Mouse (Mus musculus) layer of hippocampus, postnatal 14 days (tissue): ENCODE results near the gene Olfr870. TPM values are rescaled to one million over a fixed set of nuclear protein-coding genes. Genes with fewer than 3 reads are reported as not detected.
"Not testable (repeated sequence)": the region's sequence is repeated elsewhere in the genome, so short reads cannot be mapped to it uniquely, and the experiment has no call there.

Experiments used
- DNase-seq, 2 experiments: peaks; one replicate each; pipeline ENCODE4 v3.0.0; 2021 to 2022; ENCODE audit warnings: low spot score in 2 of 2, mixed read lengths in 1 of 2
- long read RNA-seq, 2 experiments: library from polyadenylated mRNA; stranded (forward); transcript quantifications; one replicate each; pipeline ENCODE4 v2.0.0; 2021
- total RNA-seq, 2 experiments: library from RNA; stranded (reverse); gene quantifications; 2 replicates each; pipeline ENCODE4 v1.2.3; 2021

Gene Olfr870
- total RNA-seq = not detected
- long read RNA-seq, experiment 1 = 0 reads
- long read RNA-seq, experiment 2 = 0 reads

DNA sequence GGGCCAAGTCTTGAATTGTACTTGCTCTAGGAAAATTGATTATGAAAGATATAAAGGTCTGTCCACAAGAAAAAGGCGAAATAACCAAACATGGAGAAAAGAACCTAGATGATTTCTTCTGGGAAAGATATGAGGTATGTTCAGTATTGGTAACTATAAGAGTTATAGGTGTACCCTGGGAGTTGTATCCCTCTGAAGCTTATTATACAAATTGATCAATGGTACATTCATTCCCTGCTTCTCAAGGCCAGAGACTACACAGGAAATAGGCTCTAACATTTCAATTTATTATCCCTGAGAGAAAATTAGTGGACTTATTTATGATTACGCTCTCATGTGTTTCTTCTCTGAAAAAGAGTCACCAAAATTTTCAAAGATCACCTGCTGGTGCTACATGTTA lies at the start of gene Olfr870:
Gene Olfr870, minus strand, starts transcription at position 101 of the 400 bp plus-strand sequence.
- DNase-seq = no peak

DNA sequence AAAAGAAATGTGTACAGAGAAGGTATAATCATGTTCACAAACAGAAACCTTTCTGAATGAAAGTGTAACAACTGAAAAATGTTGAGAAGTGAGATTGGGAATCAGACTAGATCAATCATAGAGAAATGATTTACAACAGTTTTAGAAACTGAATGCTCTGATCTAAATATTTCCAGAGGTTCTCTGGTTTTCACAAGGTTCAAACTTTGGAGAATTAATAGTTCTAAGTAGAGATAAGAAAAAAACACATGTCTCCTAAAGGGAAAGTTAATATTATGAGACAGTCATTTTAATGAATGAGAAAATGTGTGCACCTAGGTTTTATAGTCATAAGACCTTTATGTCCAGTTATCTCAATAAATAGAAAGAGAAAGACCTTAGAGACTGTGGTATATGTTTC lies 38.0 kb upstream of the Olfr870 start, which contains the start of gene Olfr871:
Gene Olfr871, plus strand, starts transcription at position 301 of the 400 bp plus-strand sequence.
- no peak for DNase-seq

DNA sequence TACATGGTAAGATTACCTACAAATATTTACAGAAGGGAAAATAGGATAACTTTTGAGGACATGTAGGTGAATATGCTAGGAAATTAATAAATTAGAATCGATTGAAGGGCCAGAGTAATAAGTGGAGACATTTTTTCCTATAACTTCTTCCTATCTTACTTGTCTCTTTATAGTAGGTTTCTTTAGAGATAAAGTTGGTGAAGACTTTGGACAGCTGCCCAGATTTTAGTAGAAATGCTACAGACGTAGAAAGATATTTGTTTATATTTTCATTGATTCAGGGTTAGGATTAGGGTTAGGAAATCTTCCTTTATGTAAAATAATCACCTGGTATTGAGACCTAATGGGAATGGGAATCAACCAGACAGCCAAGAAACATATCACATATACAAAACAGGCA lies 37.6 kb upstream of the Olfr870 start:
- no peak for DNase-seq

DNA sequence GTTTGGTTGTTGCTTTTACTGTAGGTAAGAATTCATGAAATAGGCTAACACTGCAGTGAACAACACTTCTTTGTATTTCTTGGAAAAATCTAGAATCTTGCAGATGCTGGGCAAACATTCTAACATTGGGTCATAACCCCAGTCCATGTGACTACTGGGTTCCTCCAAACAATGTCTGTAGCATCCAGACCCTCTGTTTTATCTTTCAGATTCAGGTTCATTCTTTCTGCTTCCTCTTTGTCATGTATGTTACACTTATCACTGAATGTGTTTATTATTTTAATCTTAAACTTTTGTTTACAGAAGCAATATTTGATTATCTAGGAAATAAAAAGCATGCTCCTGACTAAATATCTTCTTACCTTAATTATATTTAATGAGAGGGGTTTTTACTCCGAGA lies 37.0 kb upstream of the Olfr870 start:
- DNase-seq = no peak

DNA sequence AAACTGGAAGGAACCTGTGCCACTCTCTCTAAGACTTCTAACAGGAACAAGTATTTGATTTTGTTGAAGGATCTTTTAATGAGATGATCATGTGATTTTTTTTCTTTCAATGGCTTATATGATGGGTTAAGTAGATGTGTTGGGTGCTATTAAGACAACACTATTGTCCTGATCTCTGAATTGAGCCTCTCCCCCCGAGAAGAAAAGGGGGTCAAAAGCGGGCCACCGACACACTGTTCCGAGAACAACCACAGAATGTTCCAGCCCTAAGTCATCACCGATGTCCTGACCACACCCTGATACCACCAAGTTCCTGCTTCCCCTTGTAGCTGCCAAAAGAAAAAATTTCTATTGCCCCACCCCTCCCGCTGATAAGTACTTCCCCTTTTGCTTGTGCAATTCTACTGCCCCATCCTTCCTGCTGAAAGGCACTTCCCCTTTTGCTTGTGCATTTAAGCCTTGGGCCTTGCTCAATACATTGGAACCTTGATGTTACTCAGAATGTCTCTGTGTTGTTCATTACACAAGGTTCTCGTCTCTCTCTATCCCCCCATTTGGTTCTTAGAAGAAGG lies 29.6 kb upstream of the Olfr870 start:
- DNase-seq = not testable (repeated sequence)

DNA sequence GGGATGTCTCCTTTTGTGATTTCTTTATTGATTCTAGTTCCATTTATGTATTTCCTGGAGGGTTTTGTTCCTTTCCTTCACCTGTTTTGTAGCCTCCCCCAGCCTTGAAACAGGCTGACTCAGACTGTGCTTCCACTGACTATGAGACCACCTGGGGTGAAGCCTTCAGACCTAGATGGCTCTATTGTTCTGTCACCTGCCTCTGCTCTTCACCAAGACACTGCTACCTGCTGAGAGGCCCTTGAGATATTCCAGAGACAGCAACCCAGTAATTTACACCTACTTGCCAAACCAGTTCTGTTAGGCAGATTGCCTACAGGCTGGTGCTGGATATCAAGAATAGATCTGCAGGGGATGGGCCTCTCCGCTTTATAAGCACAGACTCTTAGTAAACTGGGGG lies 28.3 kb upstream of the Olfr870 start:
- DNase-seq = no peak

DNA sequence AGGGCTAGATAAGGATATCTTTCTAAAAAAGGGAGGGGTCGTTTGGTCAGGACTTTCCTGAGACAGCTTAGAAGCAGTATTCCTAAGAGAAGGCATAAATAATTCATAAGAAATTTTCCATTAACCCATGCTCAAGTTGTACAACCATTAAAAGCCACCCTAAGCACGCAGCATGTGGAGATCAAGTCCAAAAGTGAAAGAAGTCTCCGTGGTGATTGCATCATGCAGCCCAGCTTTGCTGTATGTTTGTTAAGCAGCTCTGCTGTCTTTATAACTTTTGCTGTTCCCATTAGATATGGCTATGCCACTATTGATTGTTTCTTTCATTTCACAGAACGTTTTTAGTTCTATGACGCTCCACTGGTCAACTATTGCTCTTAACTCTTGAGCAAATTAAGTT lies 5.6 kb upstream of the Olfr870 start:
- no peak for DNase-seq

DNA sequence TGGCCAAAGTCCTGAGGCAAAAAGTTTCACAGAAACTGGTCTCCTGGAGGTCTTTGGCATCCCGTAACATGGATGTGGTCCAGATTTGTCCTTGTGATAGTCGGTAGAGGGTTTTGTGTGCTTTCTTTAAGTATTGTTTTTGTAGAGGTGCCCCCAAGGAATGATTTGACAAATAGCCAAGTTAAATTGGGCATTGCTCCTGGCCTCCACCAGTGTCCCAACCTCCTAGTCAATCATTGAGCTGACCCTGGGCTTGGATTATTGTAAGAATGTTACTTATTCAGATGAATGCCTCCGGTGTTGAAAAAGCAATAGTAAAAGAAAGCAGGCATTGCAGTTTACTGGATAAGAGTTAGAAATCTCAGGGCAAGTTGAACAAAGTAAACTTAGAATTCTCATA lies 24.2 kb downstream of the Olfr870 start:
- DNase-seq = no peak

DNA sequence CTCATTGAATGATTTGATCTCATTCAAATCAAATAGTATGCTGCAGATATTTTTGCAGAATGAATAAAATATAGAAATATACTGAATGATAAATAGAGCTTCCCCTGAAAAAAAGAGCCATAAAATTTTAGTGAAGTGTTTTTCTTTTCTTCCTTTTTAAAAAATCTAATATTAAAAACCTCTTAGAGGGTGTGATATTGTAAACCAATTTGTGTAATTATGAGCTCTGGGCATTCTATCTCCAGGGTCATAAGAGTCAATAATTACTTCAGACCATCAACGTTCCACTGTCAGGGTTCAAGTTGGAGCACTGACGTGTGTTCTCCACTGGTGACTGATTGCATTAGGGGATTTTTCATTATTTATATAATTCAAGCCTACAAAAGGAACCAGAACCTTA lies 45.1 kb downstream of the Olfr870 start, which contains the start of gene Olfr869:
Gene Olfr869, plus strand, starts transcription at position 301 of the 400 bp plus-strand sequence.
- no peak for DNase-seq

Other genes with a start within 250 kb of the Olfr870 start
- gene Olfr866, start 146.0 kb downstream of the Olfr870 start, total RNA-seq = not detected
- gene Olfr867, start 116.5 kb downstream of the Olfr870 start, total RNA-seq = not detected
- not detected for gene Olfr868, start 75.4 kb downstream of the Olfr870 start, total RNA-seq
- gene Olfr869, start 45.0 kb downstream of the Olfr870 start, total RNA-seq = not detected
- gene Olfr871, start 38.1 kb upstream of the Olfr870 start, total RNA-seq = not detected
- not detected for gene Olfr872, start 63.1 kb upstream of the Olfr870 start, total RNA-seq
- gene Olfr39, start 108.3 kb upstream of the Olfr870 start, total RNA-seq = not detected
- gene Olfr873, start 124.5 kb upstream of the Olfr870 start, total RNA-seq = not detected
- gene Olfr18, start 162.0 kb upstream of the Olfr870 start, total RNA-seq = not detected
- 10 to 100 TPM; 12.6 to 13.8 TPM for gene Zfp560, start 211.1 kb upstream of the Olfr870 start, total RNA-seq